Mouse (Mus musculus): ENCODE results near the gene Cdc42bpa. TPM values are rescaled to one million over a fixed set of nuclear protein-coding genes. Genes with fewer than 3 reads are reported as not detected.

Cdc42bpa gene
- polyA plus RNA-seq, 1 experiment from 2014 or later: 31.4 TPM

DNA sequence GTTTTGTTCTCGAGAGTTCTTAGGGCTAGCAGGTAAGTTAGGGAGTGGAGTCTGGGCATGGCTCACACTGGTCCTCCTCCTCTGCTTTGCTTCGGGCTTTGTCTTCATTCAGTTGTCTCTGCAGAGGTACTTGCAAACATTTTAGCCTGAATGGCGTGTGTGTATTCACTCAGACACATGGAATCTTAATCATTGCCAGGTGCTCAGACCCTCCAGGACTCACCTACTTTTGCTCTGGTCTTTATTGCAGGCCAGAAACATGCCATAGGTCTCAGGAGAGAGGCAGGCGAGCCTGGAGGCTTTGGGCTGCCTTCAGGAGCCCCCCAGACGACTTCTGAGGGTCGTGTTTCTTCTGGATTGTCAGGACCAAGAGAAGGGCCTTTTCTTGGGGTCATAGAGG, 17.2 kb downstream of the Cdc42bpa start:
- Histone ChIP-seq H3K9me3 (ENCODE audit: control insufficient read depth, low read length) (0 out of 2 replicates have a peak, but pooled peaks cover 3% of the 10 kb centered on the region), H3K9ac (replicated peaks; ENCODE audit: low read depth, low read length) (no peak overlapping the region), H3K4me1 (replicated peaks; ENCODE audit: control insufficient read depth, insufficient read depth, low read length) (0 out of 2 replicates have a peak, but pooled peaks cover 6% of the 10 kb centered on the region), H3K4me2 (ENCODE audit: low read length) (no peak overlapping the region), H3K27me3 (replicated peaks; ENCODE audit: control insufficient read depth, insufficient read depth, low read length) (no peaks in the 10 kb centered on the region), H3K4me3 (replicated peaks; ENCODE audit: low read length) (no peak overlapping the region), H3K36me3 (ENCODE audit: control insufficient read depth, insufficient read depth) (no peaks in the 10 kb centered on the region), H3K27ac (ENCODE audit: low read length) (no peak overlapping the region)
- WGBS: 79% methylated on average over 6 of the region's 6 CpGs
- ATAC-seq: no peak

DNA sequence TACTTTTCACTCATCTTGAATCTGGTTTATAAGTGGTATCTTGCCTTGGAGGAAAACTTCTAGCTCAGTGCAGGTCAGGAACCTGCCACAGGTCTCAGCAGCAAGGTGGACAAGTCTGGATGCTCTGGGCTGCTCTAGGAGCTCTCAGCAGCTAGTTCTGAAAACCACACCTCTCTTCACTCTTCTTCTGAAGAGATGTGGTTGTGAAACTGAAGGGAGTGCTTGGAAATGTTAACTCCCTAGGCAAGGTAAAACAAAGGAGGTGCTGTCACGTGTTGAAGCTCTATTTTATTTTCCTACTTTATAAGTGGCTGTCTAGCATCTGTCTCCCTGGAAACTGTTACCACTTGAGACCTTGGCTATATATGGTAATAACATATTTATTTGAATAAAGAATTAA, 18.5 kb downstream of the Cdc42bpa start:
- no peak overlapping the region for H3K27ac ChIP-seq (ENCODE audit: low read length)
- no peaks in the 10 kb centered on the region for H3K36me3 ChIP-seq (ENCODE audit: control insufficient read depth, insufficient read depth)
- 56% methylated on average over 1 of the region's 1 CpGs for WGBS
- no peak for ATAC-seq
- H3K4me3 ChIP-seq (replicated peaks; ENCODE audit: low read length): no peak overlapping the region
- no peak overlapping the region for H3K9ac ChIP-seq (replicated peaks; ENCODE audit: low read depth, low read length)
- 0 out of 2 replicates have a peak, but pooled peaks cover 3% of the 10 kb centered on the region for H3K9me3 ChIP-seq (ENCODE audit: control insufficient read depth, low read length)
- H3K4me2 ChIP-seq (ENCODE audit: low read length): no peak overlapping the region
- H3K27me3 ChIP-seq (replicated peaks; ENCODE audit: control insufficient read depth, insufficient read depth, low read length): no peaks in the 10 kb centered on the region
- H3K4me1 ChIP-seq (replicated peaks; ENCODE audit: control insufficient read depth, insufficient read depth, low read length): 0 out of 2 replicates have a peak, but pooled peaks cover 4% of the 10 kb centered on the region

DNA sequence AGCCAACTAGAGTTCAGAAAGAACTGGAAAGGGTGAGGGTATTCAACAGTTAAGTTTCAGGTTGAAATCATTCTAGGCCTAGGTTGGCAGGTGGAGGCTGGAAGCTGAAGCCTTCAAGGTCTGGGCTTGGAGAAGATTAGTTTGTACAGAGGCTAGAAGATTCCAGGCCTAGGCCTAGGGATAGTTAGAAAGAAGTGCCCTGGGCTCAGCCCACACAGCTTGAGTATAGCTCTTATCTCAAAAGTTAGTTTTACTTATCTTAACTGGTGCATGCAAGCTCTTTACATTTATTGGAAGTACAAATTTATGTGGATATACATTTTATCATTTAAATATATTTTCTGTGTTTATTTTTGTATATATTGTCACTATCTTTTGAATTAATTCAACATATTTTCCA, 21.4 kb downstream of the Cdc42bpa start:
- no peaks in the 10 kb centered on the region for H3K4me1 ChIP-seq (replicated peaks; ENCODE audit: control insufficient read depth, insufficient read depth, low read length)
- no peaks in the 10 kb centered on the region for H3K36me3 ChIP-seq (ENCODE audit: control insufficient read depth, insufficient read depth)
- H3K27ac ChIP-seq (ENCODE audit: low read length): no peak overlapping the region
- no peak for ATAC-seq
- 0 out of 2 replicates have a peak, but pooled peaks cover 3% of the 10 kb centered on the region for H3K9me3 ChIP-seq (ENCODE audit: control insufficient read depth, low read length)
- H3K9ac ChIP-seq (replicated peaks; ENCODE audit: low read depth, low read length): no peak overlapping the region
- no peak overlapping the region for H3K4me2 ChIP-seq (ENCODE audit: low read length)
- no peaks in the 10 kb centered on the region for H3K27me3 ChIP-seq (replicated peaks; ENCODE audit: control insufficient read depth, insufficient read depth, low read length)
- no peak overlapping the region for H3K4me3 ChIP-seq (replicated peaks; ENCODE audit: low read length)

DNA sequence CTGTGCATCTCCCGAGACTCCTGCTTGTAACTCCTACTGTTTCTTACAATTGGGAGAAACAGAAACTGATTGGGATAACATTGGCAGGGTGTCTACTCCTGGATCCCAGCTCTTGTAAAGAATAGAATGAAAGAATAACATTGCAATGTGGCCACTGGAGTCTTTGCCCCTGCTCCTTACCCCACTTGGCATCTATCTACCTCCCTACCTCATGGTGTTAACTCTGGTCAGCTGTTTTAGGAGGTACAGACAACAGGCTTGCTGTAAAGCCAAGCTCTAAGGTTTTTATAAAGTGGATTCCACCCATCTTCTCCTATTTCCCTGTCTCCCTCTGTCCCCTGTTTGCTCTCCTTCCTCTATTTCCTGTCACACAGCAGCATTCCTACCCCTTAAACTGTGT, 21.9 kb downstream of the Cdc42bpa start:
- WGBS: 91% methylated on average over 1 of the region's 1 CpGs
- ATAC-seq: no peak
- H3K4me2 ChIP-seq (ENCODE audit: low read length): no peak overlapping the region
- no peak overlapping the region for H3K27ac ChIP-seq (ENCODE audit: low read length)
- H3K27me3 ChIP-seq (replicated peaks; ENCODE audit: control insufficient read depth, insufficient read depth, low read length): no peaks in the 10 kb centered on the region
- no peak overlapping the region for H3K4me3 ChIP-seq (replicated peaks; ENCODE audit: low read length)
- H3K36me3 ChIP-seq (ENCODE audit: control insufficient read depth, insufficient read depth): no peaks in the 10 kb centered on the region
- 0 out of 2 replicates have a peak, but pooled peaks cover 3% of the 10 kb centered on the region for H3K9me3 ChIP-seq (ENCODE audit: control insufficient read depth, low read length)
- H3K9ac ChIP-seq (replicated peaks; ENCODE audit: low read depth, low read length): no peak overlapping the region
- no peaks in the 10 kb centered on the region for H3K4me1 ChIP-seq (replicated peaks; ENCODE audit: control insufficient read depth, insufficient read depth, low read length)

DNA sequence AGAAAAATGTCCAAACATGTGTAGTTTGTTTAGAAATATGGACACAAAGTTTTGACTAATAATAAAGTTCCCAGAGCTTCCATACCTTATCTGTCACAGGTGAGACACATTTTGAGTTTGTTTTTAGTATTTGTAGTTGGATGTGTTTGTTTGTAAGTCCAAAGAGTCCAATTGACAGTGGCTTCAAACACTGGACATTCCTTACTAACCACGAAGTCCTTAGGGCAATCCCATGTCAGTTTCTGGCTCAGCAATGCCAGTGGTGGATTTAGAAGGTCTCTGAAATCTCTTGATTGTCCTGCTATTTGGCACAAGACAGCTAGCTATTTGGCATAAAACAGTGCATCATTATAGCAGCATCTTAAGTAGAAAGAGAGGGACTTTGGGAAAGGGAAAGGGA, 22.7 kb downstream of the Cdc42bpa start:
- H3K27ac ChIP-seq (ENCODE audit: low read length): no peak overlapping the region
- no peaks in the 10 kb centered on the region for H3K36me3 ChIP-seq (ENCODE audit: control insufficient read depth, insufficient read depth)
- ATAC-seq: no peak
- H3K4me3 ChIP-seq (replicated peaks; ENCODE audit: low read length): no peak overlapping the region
- H3K9ac ChIP-seq (replicated peaks; ENCODE audit: low read depth, low read length): no peak overlapping the region
- H3K9me3 ChIP-seq (ENCODE audit: control insufficient read depth, low read length): 0 out of 2 replicates have a peak, but pooled peaks cover 3% of the 10 kb centered on the region
- no peaks in the 10 kb centered on the region for H3K4me1 ChIP-seq (replicated peaks; ENCODE audit: control insufficient read depth, insufficient read depth, low read length)
- no peaks in the 10 kb centered on the region for H3K27me3 ChIP-seq (replicated peaks; ENCODE audit: control insufficient read depth, insufficient read depth, low read length)
- WGBS: 97% methylated on average over 1 of the region's 1 CpGs
- no peak overlapping the region for H3K4me2 ChIP-seq (ENCODE audit: low read length)

DNA sequence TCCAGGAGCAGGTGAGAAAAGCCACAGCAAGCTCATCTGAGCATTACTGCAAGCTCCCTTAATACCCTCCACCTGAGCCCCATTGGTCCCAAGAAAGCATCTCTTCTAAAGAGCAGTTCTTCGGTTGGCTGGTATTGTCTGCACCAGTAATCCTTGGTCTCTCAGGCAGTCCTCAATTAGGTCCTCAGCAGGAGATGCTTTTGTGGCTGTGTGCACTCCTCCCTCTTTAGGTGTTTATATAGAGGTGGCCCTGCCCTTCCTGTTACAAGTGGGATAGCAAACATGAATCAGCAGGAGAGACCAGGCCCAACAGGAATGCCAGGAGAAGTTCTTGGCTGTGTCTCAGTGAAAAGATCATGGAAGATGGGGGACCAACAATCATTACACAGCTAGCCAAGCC, 23.9 kb downstream of the Cdc42bpa start:
- Histone ChIP-seq H3K27ac (ENCODE audit: low read length) (no peak overlapping the region), H3K36me3 (ENCODE audit: control insufficient read depth, insufficient read depth) (no peaks in the 10 kb centered on the region), H3K9me3 (ENCODE audit: control insufficient read depth, low read length) (0 out of 2 replicates have a peak, but pooled peaks cover 3% of the 10 kb centered on the region), H3K4me1 (replicated peaks; ENCODE audit: control insufficient read depth, insufficient read depth, low read length) (no peaks in the 10 kb centered on the region), H3K27me3 (replicated peaks; ENCODE audit: control insufficient read depth, insufficient read depth, low read length) (no peaks in the 10 kb centered on the region), H3K9ac (replicated peaks; ENCODE audit: low read depth, low read length) (no peak overlapping the region), H3K4me2 (ENCODE audit: low read length) (no peak overlapping the region), H3K4me3 (replicated peaks; ENCODE audit: low read length) (no peak overlapping the region)
- WGBS: 22% methylated on average over 1 of the region's 1 CpGs
- no peak for ATAC-seq

DNA sequence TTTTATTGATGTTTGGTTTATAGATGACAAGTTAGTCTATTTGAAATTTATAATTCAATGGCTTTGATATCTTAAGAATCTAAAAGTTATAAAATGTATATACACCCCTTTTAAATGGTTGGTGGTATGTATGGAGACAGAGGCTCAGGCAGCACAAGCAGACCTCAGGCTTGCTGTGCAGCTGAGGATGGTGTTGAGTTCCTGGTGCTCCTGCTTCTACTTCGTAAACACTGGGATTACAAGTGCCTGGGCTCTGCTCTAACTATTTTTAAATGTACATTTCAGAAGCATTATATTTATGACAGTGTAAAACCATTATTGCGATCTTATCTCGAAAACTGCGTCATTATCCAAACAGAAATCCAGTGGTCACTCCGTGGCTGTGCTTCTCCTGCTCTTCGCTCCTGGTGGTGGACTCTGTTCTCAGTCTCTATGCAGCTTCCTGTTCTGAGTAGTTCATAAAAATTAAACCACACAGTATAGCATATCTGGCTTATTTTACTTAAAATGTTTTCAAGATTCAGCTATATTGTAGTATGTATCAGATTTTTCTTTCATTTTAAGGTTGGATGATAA, 31.5 kb downstream of the Cdc42bpa start:
- no peak for ATAC-seq
- H3K27ac ChIP-seq (ENCODE audit: low read length): no peak overlapping the region
- H3K9ac ChIP-seq (replicated peaks; ENCODE audit: low read depth, low read length): no peak overlapping the region
- H3K4me3 ChIP-seq (replicated peaks; ENCODE audit: low read length): no peak overlapping the region
- no peaks in the 10 kb centered on the region for H3K36me3 ChIP-seq (ENCODE audit: control insufficient read depth, insufficient read depth)
- WGBS: 92% methylated on average over 6 of the region's 6 CpGs
- H3K27me3 ChIP-seq (replicated peaks; ENCODE audit: control insufficient read depth, insufficient read depth, low read length): no peaks in the 10 kb centered on the region
- no peaks in the 10 kb centered on the region for H3K4me1 ChIP-seq (replicated peaks; ENCODE audit: control insufficient read depth, insufficient read depth, low read length)
- no peaks in the 10 kb centered on the region for H3K9me3 ChIP-seq (ENCODE audit: control insufficient read depth, low read length)
- no peak overlapping the region for H3K4me2 ChIP-seq (ENCODE audit: low read length)

DNA sequence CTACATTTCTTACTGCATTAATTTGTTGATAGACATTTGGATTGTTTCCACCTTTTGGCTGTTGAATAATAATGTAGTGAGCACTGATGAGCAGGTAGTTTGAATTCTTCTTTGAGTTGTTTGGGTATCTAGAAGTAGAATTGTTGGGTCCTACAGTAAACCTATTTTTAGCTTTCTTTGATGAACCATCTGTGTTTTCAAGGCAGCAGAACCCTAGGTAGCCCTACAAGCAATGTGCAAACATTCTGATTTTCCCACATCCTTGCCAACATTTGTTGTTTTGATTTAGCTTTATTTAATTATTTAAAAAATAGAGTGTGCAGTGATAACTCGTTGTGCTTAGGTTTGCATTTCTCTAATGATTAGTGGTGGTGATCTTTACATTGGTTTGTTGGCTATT, 32.0 kb downstream of the Cdc42bpa start:
- Histone ChIP-seq H3K9ac (replicated peaks; ENCODE audit: low read depth, low read length) (no peak overlapping the region), H3K27me3 (replicated peaks; ENCODE audit: control insufficient read depth, insufficient read depth, low read length) (no peaks in the 10 kb centered on the region), H3K4me2 (ENCODE audit: low read length) (no peak overlapping the region), H3K9me3 (ENCODE audit: control insufficient read depth, low read length) (no peaks in the 10 kb centered on the region), H3K4me1 (replicated peaks; ENCODE audit: control insufficient read depth, insufficient read depth, low read length) (no peaks in the 10 kb centered on the region), H3K4me3 (replicated peaks; ENCODE audit: low read length) (no peak overlapping the region), H3K27ac (ENCODE audit: low read length) (no peak overlapping the region), H3K36me3 (ENCODE audit: control insufficient read depth, insufficient read depth) (no peaks in the 10 kb centered on the region)
- WGBS: 73% methylated on average over 1 of the region's 1 CpGs
- no peak for ATAC-seq

DNA sequence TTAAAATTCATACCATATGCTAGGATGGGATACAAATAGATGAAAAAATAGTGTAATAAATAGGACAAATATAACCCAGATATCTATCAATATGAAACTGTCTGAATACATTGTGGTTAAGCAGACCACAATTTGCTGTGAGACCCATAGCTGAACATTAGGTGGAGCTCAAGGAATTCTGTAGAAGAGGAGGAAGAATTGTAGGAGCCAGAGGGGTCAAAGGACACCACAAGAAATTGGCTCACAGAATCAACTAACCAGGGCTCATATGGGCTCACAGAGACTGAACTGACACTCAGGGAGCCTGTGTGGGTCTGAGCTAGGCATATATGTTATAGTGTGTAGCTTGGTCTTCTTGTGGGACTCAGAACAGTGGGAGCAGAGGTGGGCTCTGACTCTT, 47.8 kb downstream of the Cdc42bpa start:
- Histone ChIP-seq H3K36me3 (ENCODE audit: control insufficient read depth, insufficient read depth) (no peaks in the 10 kb centered on the region), H3K9ac (replicated peaks; ENCODE audit: low read depth, low read length) (no peak overlapping the region), H3K27ac (ENCODE audit: low read length) (no peak overlapping the region), H3K4me2 (ENCODE audit: low read length) (no peak overlapping the region), H3K4me1 (replicated peaks; ENCODE audit: control insufficient read depth, insufficient read depth, low read length) (no peaks in the 10 kb centered on the region), H3K9me3 (ENCODE audit: control insufficient read depth, low read length) (peaks cover 3% of the 10 kb centered on the region), H3K27me3 (replicated peaks; ENCODE audit: control insufficient read depth, insufficient read depth, low read length) (no peaks in the 10 kb centered on the region), H3K4me3 (replicated peaks; ENCODE audit: low read length) (no peak overlapping the region)
- no peak for ATAC-seq

DNA sequence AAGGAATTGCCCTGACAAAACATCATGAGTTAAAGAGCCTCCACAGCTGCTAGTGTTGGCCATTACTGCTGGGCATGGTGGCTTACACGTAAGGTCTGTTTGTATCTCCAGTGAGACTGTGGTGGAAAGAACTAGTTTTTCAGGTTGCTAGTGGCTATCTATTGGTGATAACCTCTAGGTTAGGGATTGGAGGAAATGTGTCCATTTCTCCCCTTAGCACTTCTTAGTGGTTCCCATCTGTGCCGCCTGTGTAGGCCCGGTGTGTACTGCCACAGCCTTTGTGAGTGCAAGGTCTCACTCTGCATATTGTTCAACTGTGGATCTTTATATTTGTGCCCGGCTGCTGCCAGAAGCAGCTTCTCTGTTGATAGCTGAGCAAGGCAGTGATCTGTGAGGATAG, 53.2 kb downstream of the Cdc42bpa start:
- Histone ChIP-seq H3K4me1 (replicated peaks; ENCODE audit: control insufficient read depth, insufficient read depth, low read length) (no peaks in the 10 kb centered on the region), H3K9me3 (ENCODE audit: control insufficient read depth, low read length) (no peaks in the 10 kb centered on the region), H3K4me3 (replicated peaks; ENCODE audit: low read length) (no peak overlapping the region), H3K27ac (ENCODE audit: low read length) (no peak overlapping the region), H3K36me3 (ENCODE audit: control insufficient read depth, insufficient read depth) (no peaks in the 10 kb centered on the region), H3K4me2 (ENCODE audit: low read length) (no peak overlapping the region), H3K27me3 (replicated peaks; ENCODE audit: control insufficient read depth, insufficient read depth, low read length) (no peaks in the 10 kb centered on the region), H3K9ac (replicated peaks; ENCODE audit: low read depth, low read length) (no peak overlapping the region)
- WGBS: 95% methylated on average over 4 of the region's 4 CpGs
- ATAC-seq: no peak
